Mouse (Mus musculus): ENCODE data around the gene Kcnj6.
A peak's percentile ranks its signal among the peaks of the same experiment; 100 is the strongest.

The Kcnj6 gene

DNA sequence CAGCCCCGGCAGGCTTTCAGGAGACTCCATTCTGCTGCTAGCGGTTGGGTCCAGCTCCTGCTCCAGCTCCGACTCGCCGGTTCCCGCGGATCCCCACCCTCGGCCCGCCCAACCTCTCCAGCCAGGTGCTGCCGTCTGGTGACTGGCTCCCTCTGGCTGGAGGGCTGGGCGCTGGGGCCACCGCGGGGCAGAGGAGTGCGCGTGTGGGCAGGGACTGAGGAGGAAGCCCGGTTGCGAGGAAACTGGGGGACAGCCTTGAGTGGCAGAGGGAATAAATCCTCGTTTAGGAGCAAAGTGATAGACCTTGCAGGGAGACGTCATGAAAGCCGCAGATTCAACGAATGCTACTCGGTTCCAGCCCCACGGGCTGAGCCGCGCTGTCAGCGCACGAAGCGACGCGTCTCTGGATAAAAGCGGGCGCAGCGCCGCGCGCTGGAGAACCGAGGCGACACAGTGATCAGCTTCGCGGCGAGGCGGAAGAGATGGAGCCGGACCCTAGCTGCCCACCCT lies at the start of gene Kcnj6:
Gene Kcnj6, minus strand, starts transcription at position 362 of the 510 bp plus-strand sequence.
- peak; percentile 73 to 88 for DNase-seq (ENCODE audit: low spot score in 2 of 2)

DNA sequence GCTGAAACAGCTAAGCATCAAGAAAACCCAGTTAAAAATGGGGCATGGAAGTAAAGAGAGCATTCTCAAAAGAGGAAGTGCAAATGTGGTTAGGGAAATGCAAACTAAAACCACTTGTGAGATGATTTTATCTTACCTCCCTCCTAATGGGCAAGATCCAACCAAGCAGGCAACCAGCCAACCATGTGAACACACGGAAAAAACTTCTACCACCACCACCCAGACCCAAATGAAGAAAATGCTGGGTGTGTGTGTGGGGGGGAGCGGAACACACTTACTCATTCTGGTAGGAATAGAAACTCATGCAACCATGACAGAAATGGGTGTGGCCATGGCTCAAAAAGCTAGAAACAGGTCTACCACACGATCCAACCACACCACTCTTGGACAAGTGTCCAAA lies 12.4 kb upstream of the Kcnj6 start:
- no peak for DNase-seq (ENCODE audit: low spot score in 2 of 2)

DNA sequence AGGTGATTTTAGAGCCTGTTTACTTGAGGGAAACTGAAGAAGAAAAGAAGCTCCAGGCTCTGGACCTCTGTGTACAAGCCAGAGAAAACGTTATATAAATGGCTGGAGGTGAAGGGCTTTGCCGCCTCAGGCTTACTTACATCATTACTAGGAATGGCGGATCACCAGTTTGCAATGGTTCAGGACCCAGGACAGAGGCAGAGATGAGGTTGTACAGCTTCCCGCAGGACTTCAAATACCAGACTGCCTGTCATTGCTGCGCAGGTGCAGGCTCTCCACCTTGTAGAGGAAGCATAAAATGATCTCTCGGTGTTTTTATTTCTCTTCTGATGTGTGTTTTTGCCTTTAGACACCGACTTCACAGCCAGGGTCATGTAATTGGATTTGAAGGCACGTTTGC lies 7.1 kb upstream of the Kcnj6 start:
- no peak for DNase-seq (ENCODE audit: low spot score in 2 of 2)

DNA sequence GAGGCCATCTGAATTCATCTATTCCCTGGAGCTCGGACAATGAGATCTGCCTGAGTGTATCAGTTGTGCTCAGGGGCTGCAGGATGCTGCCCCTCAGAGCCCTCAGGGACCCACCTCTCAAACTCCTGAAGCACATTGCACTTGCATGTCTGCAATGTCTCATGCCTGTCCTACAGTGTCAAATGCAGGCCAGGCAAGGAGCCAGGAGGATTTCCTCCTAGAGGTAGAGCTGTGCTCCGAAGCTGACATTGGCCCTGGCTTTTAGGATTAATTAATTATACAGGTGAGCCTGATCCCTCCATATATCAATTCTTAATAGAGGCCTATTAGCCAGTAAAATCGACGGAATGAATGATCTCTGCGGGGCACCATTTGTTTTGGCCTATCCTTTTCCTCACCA lies 2.0 kb upstream of the Kcnj6 start:
- DNase-seq (ENCODE audit: low spot score in 2 of 2) = no peak

DNA sequence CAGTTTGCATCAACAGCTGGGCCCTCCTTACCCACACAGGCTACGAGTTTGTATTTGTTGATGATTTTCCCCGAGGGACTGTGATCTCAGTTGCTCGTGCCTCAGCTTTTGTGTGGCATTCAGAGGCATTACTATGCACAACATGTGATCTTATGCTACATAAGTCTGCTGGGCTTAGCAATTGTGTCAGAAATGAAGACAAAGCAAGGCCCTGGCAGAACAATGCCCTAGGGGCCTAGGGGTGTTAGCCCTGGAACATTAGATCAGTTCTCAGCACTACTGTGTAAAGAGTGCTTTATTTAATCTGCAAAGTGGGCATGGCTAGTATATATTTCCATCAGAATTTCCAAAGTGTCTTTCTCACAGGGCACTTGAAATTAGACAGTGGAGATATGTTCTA lies 1.5 kb upstream of the Kcnj6 start:
- no peak for DNase-seq (ENCODE audit: low spot score in 2 of 2)

DNA sequence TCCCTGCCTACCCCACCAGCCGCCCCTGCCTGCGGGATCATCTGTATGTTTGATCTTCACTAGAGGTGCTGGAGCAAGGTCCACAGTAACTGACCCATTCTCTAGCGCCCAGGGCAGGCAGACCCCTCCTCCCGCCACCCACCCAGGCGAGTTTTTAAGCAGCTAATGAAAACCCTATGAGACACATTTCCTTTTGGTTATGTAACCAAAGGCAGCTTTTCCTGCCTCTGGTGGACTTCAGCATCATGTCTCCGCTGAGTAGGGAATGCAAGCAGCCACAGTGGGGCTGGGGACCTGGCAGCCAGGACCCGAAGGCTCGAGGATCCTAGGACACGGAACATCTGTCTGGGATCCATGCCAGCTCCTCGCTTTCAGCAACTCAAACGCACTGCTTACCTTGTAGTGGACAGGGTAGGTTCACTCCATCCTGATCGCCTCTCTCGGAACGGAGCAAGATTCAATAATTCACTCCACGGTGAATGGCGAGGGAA lies 665 bp downstream of the Kcnj6 start:
- DNase-seq (ENCODE audit: low spot score in 2 of 2) = peak in 1 of 2 experiments; percentile 60

DNA sequence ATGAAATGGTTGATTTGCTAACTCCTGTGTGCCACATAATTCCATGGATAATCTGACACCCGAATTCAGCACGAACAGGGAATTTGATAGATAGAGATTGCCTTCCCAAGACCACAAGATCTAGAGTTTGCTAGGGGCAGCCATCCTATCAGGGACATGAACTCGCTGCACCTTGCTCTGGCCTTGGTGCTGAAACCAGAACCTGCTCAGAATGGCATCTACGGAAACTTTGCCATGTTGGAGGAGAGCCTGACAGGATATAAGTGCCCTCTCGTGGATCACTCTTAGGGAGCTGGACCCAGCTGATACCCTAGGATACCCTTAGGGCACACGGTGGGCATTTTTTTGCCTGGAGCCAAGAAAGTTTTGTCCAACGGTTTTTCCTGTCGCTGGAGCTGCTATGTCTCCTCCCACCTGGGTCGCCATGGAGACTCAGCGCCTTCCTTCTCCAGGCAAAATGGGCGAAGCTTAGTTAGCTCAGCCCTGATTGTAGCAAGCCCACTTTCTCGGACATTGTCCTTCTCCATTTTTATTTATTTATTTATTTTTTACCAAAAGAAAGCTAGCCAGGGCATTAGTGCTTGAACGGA lies 1.9 kb downstream of the Kcnj6 start:
- DNase-seq (ENCODE audit: low spot score in 2 of 2) = peak in 1 of 2 experiments; percentile 26

DNA sequence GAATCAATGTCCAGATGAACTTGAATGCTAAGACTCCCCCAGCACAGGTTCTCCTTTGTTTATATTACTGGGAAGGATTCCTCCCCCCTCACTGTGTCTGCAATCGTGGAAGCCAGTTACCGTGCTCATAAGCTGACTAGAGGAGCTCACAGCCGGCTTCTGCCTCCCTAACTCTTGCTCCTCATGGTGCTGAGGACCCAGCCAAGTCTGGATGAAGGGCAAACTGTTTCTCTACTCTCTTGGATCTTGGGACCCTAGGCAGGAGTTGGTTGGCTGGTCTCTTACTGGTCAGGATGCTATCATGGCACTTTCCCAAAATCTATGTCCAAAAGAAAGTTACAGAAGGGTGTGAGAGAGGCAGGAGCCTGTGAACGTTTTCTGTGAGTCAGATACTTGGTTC lies 2.6 kb downstream of the Kcnj6 start:
- no peak for DNase-seq (ENCODE audit: low spot score in 2 of 2)

DNA sequence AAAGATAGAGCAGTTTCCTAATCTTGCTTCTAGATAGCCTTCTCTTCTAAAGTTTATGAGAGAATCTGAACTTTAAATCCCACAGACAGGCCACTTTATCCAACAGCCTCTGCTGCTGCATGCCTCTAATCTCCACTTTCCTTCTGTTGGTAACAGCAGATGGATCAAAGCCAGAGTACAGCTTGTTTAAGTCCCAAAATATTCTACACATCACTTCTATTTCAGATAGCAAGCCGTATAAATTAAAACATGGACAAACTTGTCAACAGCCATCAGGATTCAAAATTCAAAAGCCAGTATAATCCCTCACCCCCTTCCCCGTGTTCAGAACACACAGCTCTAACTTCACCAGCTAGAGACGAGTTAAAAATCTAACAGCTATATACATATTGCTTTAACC lies 3.4 kb downstream of the Kcnj6 start:
- DNase-seq (ENCODE audit: low spot score in 2 of 2) = no peak

DNA sequence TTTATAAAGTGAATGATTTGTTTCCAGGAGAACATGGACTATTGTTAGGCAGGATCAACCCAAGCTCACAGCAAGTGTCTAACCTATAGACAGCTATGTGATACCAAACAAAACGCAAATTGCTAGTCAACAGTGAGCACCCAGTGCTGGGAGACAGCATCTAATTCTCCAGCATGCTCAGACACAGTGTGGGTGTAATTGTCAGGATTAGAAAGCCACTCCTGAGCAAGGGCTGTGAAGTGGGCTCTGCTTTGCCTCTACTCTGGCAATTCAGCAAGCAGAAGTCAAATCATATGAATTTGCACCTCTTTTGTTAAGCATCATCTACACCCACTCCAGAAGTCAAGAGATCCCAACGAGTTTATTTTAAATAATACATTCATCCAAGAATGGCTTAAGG lies 7.4 kb downstream of the Kcnj6 start:
- no peak for DNase-seq (ENCODE audit: low spot score in 2 of 2)

DNA sequence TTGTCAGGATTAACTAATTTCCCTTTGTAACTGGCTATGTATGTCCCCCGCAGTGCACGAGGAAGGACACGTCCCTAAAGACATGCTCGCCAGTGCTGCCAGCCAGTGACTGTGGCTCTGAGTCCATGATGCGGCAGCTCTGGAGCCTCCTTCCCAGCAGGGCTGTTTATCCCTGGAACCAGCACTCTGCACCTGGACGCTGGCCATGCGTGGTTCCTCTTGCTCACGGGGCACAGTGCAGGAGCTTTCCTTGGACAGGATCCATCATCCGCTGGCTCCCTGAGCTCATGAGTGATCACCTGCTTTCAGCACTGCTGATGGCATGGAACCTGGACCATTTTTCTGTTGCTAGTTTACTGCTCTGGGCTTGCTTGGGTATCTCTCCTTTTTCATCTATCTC lies 10.8 kb downstream of the Kcnj6 start:
- peak in 1 of 2 experiments; percentile 48 for DNase-seq (ENCODE audit: low spot score in 2 of 2)

DNA sequence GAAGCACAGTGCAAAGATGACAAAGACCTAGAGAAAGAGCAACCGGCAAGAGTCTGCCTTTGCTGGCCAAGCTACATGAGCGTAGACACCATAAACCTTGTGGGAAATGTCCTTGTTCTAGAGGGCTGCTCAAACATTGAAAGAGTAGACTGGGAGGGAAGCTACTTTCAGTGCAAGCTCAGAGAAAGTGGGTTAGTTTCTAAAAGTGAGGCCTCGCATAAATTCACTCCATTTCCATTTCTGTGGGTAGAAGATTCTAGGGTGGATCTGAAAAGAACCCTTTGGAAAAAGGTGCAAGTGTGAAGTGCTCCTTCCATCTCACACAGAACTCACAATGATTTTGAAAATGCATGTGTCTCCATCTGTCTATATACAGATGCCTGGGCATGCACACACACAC lies 13.2 kb downstream of the Kcnj6 start:
- no peak for DNase-seq (ENCODE audit: low spot score in 2 of 2)

DNA sequence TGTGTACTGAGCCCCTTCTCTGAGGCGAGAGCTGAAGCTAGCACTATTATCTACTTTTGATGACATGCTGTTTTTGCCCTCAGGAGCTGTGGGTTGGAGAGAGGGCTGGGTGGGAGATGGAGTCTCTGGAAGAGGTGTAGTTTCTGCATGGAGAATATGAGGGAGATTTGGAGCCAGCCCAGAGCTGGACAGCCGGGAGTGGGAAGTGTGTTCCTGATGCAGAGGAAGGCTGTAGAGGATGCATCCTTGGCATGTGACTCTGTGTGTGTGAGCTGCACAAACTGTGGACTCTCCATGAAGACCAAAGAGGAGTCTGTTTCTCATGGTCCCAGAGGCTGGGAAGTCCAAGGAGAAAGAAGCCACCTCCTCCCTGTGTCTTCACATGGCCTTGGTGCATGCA lies 17.1 kb downstream of the Kcnj6 start:
- DNase-seq (ENCODE audit: low spot score in 2 of 2) = no peak

DNA sequence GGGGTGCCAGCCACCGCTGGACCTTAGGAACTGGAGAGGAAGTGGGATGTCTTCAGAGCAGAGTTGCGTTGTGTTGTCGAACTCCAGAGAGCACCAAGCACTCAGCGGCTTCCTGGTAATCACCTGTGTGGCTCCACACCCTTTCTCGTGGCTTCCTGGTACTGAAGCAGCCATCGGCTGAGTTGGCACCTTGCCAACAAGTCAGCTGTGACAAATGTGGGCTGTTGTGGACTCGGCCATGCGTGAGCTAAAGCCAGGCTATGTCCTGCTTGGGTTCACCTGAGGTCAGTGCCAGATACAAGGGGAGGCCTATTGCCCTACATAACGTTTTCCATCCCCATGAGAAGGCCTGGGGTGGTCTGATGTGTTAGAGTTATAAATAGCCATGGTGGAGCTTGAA lies 18.0 kb downstream of the Kcnj6 start:
- DNase-seq (ENCODE audit: low spot score in 2 of 2) = peak in 1 of 2 experiments; percentile 69

DNA sequence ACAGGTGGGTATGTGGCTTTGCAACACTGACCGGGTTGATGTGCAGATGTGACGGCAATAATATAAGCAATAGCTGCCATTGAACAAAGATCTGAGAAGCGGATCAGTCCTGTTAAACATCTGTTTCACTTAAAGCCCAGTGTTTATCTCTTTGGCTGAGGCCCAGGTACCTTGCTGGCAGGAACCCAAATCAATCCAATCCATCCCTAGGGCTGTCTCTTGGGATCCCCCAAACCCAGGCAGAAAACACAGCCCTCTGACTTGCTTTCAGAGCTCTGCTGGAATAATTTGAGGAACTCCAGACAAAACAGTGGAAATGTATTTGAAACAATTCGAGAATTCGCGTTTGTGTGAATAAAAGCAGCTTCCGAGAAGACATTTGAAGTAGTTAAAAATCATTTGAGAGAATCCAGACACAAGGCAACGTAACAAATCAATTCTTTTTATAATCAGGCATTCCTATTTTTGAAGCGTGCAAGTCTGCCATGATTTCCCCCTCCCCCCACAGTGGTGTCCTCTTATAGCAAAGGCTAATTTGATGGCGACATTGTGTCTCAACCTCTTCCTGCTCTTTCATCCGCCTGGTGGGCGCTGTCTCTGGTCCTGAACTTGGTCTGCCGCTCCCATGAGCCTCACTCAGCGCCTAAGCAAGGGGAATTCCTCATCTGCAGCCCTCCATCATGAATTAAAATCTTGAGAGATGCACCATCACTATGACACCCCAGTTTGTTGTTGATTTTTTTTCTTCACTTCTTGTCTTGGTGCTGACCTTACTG lies 25.2 kb downstream of the Kcnj6 start:
- DNase-seq (ENCODE audit: low spot score in 2 of 2) = no peak

DNA sequence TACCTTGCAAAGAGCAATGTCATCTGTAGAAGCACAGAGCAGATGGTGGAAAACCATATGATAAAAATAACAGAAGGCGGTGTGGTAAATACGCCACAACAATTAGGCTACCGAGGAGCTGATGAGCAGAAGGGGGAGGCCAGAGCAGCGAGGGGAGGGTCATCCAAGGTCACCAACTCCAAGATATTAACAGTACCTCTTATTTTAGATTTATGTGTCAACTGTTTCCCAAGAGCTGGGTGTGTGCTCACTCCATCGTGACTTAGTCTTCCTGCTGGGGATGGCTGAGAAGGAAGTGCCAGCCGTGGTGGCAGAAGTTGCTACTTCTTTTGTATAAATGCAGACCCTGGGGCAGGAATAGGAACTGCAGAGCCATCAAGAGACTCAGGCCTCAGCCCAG lies 28.6 kb downstream of the Kcnj6 start:
- no peak for DNase-seq (ENCODE audit: low spot score in 2 of 2)

DNA sequence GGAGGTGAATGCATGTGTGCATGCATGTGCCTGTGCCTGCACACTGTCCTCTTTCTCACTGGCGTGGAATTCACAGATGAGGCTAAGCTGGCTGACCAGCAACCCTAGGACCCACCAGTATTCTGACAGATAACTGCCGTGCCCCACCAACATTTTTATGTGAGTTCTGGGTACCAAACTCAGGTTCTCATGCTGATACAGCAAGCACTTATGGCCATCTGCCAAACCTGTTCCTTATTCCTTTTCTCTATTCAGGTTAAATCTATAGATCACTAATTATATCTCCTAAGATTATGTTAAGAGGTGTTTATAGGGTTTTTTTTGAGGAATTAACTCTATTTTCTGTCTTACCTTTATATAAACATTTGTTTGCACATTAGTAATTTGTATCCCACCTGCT lies 29.0 kb downstream of the Kcnj6 start:
- DNase-seq (ENCODE audit: low spot score in 2 of 2) = no peak

DNA sequence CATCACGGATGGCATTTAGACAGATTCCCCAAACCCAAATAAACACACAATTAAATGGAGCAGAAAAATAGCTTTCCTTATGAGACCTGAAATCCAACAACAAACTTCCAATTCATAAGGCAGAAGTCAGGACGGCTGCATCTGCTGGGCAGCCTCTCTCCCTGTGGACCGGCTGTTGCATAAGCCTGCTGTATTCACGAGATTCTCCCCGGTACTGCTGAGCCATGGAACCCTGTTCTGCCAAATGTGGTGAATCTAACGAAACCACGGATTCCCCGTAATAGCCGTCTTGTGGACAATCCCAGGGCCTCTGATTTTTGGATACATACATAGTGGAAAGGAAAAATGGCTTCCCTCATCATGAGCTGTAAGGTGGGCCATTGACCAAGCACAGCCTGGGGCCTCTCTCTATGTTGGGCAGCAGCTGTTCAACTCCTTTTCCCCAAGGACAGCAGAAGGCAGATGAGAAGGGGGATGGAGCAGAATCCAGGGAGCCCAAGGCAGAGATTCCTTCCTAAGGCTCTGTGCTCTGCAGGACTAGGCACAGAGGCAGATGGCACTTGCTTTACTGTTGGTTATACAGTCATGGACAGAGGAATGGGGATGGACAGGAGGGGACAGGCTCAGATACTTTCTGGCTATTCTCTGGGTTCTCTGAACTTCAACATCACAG lies 40.2 kb downstream of the Kcnj6 start:
- no peak for DNase-seq (ENCODE audit: low spot score in 2 of 2)

DNA sequence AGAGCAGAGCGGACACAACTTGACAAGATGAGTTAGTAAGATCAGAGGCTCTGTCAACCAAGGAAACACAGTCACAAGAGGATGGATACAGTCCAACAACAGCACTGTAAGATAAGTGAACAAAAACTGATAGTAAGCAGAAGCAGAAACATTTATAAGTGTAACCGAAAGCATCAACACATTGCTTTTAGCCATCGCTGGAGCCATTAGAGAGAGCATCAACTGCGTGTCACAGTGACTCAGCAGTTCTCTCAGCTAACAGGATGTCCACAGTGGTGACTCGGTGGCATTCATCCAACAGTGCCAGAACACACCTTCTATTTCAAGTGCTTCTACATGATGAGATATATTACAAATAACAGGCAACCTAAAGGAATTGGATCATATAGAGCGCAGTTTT lies 41.1 kb downstream of the Kcnj6 start:
- no peak for DNase-seq (ENCODE audit: low spot score in 2 of 2)

DNA sequence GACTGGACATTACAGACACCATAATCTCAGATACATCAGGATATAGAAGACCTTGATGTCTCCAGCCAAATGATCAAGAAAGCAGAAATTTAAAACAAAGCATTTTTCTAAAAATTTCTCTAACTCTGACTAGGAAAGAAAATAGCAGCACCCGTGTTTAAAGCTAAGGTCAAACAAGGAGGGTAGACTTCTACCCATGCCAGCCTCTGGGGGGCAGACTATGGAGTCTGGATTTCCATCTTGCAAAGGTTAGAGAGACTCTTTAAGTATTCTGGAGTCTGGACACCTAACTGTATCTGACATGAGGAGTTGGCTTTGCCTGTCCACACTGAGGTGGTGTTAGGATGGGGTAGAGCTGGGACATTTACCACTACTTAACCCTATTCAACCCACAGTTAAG lies 44.2 kb downstream of the Kcnj6 start:
- no peak for DNase-seq (ENCODE audit: low spot score in 2 of 2)

DNA sequence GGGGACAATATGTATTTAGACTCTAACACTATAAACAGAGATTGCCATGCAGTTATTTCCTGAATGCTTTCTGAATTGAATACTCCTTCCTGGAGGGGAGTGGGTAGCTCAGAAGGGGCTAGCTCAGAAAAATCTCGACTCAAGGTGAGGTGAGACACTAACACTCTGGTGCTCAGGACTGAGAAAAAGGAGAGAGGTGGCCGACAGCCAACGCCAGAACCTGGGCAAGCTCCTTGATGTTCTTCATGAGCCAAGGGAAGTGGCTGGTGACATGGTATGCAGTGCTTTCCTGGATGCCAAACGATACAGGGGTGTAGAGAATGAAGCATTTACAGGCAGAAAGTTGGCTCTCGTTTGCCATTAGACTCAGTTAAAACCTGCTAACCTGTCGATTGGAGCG lies 48.3 kb downstream of the Kcnj6 start:
- DNase-seq (ENCODE audit: low spot score in 2 of 2) = no peak

DNA sequence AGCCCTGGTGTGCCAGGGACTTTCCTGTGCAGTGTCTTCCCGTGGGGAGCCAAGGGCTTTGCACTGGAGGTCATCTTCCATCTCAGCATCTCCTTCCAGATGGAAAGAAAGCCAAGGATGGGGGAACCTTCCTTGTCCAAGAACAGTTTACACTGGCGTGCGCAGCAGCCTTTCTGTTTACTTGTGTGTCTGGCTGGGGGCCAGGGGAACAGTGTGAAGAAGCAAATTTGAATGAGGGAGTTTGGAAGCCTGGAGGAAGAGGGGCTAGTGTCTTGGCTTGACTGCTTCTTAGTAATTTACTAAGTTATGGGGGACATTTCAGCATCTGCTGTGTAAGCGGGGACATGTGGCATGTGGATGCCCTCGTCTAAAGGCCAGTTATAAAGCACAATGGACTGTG lies 50.7 kb downstream of the Kcnj6 start:
- peak in 1 of 2 experiments; percentile 24 for DNase-seq (ENCODE audit: low spot score in 2 of 2)

DNA sequence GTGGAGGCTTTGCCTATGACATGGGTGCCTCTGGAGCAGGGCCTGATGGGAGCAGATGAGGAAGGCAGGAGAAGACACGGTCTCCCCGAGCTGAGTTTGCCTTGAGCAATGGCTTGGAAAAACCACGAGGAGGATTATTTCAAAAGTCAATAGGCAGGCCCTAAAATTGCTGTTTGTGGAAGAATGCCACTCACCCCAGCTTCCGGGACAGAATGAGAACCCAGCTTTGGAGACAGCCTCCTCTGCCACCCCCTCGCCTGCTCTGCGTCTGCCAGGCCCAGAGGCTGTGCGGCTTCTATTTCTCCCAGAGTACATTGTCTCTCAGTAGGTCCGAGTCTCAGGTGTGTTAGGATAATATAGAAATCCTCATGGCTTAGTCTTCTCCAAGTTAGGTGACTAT lies 64.8 kb downstream of the Kcnj6 start:
- DNase-seq (ENCODE audit: low spot score in 2 of 2) = no peak
